Mouse (Mus musculus) neural tube, embryonic 10.5 days (tissue): ENCODE results near the gene Cchcr1.
"Not testable (repeated sequence)": the region's sequence is repeated elsewhere in the genome, so short reads cannot be mapped to it uniquely, and the experiment has no call there.

ENCODE experiments used
- DNase-seq: peaks from one replicate; pipeline ENCODE4 v3.0.0-alpha.2; 2017; ENCODE audit warnings: low spot score; ENCODE audit errors: extremely low spot score

Gene Cchcr1

GRCm38 (mm10) chr17:35516652-35517500 is at the start of gene Cchcr1, which contains the start of gene Tcf19:
TSS of gene Cchcr1 (plus strand) at chr17:35517100.
TSS of gene Tcf19 (minus strand) at chr17:35516824.
- DNase-seq = peak; percentile 96

DNA sequence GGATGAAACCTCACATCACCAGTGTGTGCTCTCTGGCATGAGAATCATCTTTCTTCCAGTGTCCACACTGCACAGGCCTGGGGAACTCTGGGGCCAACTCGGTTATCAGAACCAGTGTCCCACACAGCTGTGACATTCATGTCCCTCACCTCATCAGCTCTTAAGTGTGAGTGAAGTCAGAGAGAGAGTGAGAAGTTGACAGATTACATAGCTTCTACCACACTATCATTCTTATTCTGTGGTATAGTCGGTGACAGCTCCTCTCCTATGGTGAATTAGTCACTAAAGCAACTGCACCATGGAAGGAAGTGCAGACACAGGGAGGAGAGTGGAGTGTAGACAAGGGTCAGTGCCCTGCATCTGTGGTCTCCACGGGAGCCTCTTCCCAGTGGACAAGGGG is 48.0 kb upstream of the Cchcr1 start:
- not testable (repeated sequence) for DNase-seq

DNA sequence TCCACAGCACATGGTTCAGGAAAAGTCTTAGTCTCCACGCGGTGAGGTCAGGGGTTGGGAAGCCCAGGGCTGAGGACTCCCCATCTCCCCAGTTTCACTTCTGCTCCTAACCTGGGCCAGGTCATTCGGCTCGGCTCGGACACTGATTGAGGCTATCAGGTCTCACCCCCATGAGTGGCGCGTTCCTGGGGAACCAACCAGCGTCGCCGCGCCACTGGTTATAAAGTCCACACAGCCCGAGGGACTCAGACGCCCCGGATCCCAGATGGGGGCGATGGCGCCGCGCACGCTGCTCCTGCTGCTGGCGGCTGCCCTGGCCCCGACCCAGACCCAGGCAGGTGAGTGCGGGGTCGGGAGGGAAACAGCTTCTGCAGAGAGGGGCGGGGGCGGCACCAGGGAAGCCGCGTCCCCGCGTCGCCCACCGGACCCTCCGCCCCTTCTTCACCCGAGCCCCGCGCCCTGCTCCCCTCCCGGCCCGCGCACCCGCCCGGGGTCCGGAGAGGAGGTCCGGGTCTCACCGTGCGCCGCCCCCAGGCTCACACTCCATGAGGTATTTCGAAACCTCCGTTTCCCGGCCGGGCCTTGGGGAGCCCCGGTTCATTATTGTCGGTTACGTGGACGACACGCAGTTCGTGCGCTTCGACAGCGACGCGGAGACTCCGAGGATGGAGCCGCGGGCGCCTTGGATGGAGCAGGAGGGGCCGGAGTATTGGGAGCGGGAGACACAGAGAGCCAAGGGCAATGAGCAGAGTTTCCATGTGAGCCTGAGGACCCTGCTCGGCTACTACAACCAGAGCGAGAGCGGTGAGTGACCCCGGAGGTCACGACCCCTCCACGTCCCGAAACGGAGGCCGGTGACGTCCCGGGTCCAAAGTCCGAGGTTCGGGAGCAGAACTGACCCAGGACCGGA is 46.8 kb upstream of the Cchcr1 start, which contains the start of gene H2-Q10:
TSS of gene H2-Q10 (plus strand) at position 248 of the 910 bp plus-strand sequence.
- peak; percentile 48 for DNase-seq

DNA sequence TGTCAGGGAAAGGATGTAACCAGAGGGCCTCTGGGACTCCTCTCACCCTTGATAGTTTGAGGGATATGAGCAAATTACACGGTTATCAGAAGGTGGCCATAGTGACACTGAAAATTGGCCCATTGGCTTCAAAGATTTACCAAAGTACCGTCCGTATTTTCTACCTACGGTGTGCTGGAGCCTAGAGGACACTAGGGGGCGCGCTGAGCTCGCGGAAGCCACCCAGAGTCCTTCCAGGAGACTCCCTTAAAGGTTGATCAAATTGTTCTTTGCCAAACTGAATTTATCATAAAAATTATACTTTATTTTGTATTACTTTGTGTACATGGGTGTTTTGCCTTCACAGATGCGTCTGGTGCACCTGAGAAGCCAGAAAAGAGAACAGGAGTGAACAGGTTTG is 32.8 kb upstream of the Cchcr1 start:
- peak; percentile 51 for DNase-seq

GRCm38 (mm10) chr17:35485702-35486101 is 31.2 kb upstream of the Cchcr1 start:
- DNase-seq = no peak

DNA sequence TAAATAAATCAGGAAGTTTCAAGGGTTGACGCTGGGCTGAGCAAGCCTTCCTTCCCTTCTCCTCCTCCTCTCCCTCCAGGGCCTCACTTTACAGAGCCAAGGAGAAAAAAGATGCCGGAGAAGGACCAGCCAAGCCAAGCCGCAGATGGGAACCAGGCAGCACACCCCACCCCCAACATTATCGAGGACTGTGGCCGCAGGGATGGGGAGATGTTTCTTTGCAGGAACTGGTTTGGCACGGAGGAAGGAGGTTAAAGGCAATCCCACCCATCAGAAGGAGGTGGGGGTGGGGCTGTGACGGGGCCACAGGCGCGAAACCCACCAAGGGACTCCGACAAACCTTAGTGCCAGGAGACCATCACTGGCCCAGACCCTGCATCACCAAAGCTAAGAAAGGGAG is 30.2 kb upstream of the Cchcr1 start:
- no peak for DNase-seq

GRCm38 (mm10) chr17:35488041-35488440 is 28.9 kb upstream of the Cchcr1 start:
- DNase-seq = no peak

- DNase-seq = no peak
Observed at GRCm38 (mm10) chr17:35490320-35490719, 26.6 kb upstream of the Cchcr1 start.

- DNase-seq = no peak
Observed at GRCm38 (mm10) chr17:35497124-35497523, 19.8 kb upstream of the Cchcr1 start.

- no peak for DNase-seq
Observed at GRCm38 (mm10) chr17:35502226-35502625, 14.7 kb upstream of the Cchcr1 start.

DNA sequence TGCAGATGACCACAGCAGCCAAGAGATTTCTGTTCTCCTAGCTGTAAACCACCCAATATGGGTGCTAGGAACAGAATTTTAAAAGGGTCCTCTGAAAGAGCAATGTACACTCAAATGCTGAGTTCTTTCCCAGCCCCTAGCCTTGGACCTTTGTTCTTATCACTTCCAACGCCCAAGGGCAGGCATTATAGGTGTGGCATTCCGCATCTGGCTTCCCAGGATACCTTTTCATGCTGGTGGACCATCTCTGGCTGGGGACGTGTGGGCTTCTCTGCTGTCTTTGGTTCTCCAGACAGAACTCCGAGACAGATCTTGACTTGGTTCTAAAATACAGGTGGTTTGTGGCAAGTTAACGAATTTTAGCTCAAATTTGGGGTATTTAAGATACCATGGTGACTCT is 14.1 kb upstream of the Cchcr1 start:
- no peak for DNase-seq

DNA sequence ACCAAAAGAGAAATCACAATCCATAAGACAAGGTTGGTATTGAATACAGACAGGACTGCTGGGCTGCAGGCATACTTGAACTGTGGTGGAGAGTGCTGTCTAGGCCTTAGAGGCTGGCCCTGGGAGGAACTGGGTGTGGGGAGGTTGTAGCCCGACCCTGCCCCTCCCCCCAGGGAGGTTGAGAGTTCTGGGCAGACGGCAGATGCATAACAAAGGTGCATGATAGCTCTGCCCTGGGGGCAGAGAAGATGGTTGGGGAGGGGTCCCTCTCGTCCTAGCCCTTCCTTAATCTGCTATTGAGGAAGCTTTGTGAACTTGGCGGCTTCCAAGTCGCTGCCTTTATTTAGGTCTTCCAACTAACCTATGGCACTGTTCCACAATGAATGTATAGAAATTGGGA is 13.1 kb upstream of the Cchcr1 start:
- DNase-seq = no peak

DNA sequence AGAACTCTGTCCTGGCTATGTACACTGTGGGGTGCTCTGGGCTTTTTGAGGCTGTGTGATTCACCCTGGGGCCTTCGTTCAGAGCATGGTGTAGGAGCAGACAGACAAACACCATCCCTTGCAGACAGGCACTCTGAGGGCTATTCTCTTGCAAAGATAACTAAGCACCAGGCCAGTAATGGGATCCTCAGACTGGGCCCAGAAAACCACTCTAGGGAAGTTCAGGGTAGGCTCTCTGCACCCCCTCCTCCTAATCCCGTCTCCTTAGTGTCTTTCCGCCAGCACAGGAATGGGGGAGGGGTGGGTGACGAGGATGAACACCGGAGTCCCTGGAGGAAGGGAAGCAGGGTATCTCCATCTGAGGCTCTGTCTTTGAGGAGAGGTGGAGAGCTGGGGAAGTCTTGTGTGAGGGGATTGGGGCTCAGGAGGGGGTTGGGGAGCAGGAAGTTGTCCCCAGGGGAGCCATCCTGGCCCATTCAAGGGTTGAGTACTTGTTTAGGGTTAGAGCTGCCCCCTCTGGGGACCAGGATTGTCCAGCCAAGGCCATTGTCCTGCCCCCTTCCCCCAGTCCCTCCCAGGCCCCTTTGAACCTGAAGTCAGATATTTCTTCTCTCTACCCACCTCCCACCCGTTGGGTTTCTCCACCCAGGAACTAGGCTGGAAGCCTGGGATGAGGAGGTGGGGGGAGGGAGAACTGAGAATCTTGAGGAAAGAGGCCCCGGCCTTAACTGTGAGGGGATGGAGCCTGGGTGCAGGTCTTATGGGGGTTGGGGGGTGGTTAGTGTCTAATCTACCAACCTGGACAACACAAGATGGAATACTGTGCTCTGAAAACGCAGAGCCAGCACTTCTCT is 12.0 kb upstream of the Cchcr1 start:
- DNase-seq = no peak

GRCm38 (mm10) chr17:35505776-35506175 is 11.1 kb upstream of the Cchcr1 start, which contains the start of gene Pou5f1:
TSS of gene Pou5f1 (plus strand) at chr17:35506018.
- DNase-seq = no peak

DNA sequence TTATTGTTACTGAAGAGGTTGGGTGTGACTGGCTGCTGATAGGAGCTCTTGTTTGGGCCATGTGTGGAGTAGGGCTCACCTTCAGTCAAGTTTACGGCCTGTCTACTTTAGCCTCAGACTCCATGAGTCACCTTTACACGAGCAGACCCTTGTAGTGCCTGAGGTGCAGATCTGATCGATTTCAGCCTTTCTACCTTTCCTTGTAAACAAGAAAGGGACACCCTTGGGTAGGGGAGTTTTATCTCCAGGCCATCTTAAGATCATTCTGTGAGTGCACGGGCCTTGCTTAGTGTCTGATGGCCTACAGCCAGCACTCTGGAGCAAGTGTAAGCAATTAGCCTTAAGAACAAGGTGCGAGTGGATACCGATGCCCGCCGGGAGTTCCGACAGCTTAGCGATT is 10.0 kb upstream of the Cchcr1 start:
- no peak for DNase-seq

DNA sequence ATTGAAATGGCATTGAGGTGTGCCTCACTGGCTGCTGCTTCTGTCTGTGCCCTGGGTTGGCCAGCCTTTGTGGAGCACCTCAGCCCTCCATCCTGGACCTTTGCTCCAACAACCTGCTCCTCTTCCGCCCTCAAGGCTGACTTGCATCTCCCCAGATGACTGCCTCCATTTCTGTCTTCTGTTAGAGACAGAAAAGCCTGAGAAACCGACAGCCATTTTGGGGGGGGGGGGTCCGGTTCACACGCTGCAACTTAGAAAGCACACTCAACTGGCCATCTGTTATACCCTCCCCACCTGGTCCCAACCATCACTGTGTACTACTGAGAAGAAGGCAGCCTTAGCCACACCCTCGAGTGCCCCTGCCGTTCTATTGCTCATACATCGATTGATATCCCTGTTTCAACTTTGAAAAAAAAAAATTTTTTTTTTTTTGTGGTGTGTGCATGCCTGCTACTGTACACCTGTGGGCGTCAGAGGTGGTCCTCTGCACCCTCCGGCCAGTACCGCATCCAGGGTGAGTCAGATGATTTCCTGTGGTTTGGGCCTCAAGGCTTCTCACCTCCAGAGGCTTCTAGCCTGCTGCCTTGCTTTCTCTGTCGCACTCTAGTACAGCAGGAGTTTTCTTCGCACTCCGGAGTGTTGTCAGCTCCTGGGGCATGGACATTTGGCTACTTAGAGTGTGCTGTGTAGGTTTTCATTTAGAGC is 9.2 kb upstream of the Cchcr1 start:
- no peak for DNase-seq

DNA sequence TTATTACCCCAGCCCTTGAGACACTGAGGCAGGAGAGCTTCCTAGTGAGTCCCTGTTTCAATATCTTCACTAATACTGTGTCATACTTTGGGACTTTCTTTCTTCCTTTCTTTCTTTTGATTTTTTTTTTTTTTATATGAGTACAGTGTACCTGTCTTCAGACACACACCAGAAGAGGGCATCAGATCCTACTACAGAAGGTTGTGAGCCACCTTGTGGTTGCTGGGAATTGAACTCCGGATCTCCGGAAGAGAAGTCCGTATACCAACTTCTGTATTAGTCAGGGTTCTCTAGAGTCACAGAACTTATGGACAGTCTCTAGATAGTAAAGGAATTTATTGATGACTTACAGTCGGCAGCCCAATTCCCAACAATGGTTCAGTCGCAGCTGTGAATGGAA is 8.6 kb upstream of the Cchcr1 start:
- not testable (repeated sequence) for DNase-seq

GRCm38 (mm10) chr17:35509284-35509683 is 7.6 kb upstream of the Cchcr1 start:
- DNase-seq = no peak

DNA sequence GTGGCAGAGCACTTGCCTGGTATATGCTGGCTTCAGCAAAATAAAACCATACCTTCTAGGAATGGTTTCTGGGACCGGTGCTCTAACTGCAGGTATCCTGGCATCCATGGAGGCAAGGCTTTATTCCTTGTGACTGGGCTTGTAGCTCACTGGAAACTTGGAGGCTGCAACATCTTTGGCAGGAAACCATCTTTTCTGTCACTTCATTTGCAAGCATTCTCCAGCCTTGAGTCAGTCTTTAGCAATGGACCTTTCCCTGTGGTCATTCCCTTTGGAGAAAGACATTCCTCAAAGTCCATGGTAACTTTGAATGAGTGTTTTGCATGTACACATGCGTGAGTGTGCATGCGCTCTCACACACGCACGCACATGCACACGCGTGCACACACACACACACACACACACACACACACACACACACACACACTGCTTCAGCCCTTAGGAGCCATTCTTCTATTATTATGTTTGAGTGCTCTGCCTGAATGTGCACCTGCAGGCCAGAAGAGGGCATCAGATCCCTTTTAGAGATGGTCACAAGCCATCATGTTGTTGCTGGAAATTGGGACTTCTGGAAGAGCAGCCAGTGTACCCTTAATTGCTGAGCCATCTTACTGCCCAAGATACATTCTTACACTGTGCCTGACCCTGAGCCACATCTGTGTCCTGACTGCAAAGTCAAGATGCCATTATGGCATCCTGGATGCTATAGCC is 3.8 kb upstream of the Cchcr1 start:
- DNase-seq = no peak

- DNase-seq = peak; percentile 89
Observed at GRCm38 (mm10) chr17:35513886-35514285, 3.0 kb upstream of the Cchcr1 start.
